ENCODE assay signal across 23 mouse cellular contexts in the genomic region with DNA sequence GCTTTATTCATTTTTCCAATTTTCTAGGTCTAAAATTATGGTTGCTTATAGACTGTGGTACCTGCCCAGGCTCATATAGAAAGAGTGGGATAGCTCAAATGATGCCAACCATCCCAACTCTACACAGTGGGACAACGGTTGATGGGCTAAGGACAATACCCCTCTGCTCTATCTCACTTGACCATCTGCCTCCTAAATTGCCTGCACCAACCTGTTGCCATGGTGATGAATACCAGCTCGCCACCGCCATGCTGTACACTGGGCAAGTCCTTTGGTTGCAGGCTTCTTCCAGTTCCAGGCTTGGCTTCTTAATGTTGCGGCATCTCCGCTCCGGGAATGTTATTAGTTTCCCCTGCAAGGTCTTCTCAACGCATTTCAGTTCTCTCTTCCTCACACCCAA.
DNase-seq lines count a peak whose midpoint lies in the region; ATAC-seq and TF ChIP-seq lines count a peak whose summit lies in the region.
"Had no signal": no experiment of that assay in that cellular context is flagged by ENCODE, and none has a peak within 500 bp of the region (broad histone marks: within the 10 kb centered on the region; RNA-seq: fewer than 3 reads in every experiment).

No protein-coding gene starts in this region.

- no peak for DNase-seq in embryonic facial prominence, embryonic 11.5 days (ENCODE audit: low spot score)
- no peak for DNase-seq in embryonic facial prominence, embryonic 10.5 days (ENCODE audit: low spot score)
- peak; percentile 33 for DNase-seq in left cerebral cortex, postnatal 4 days
- DNase-seq in left cerebral cortex, adult 18-20 months (ENCODE audit: low spot score in 2 of 2), result no peak
- DNase-seq in brain, embryonic 14.5 days (ENCODE audit: low read depth), result peak; percentile 62
- peak; percentile 36 for DNase-seq in hindbrain, postnatal 0 days (ENCODE audit: low spot score)
- DNase-seq in urinary bladder, postnatal 4 days (ENCODE audit: low spot score in 2 of 2), result no peak
- DNase-seq: cerebellum, adult 11-12 months; cerebellum, postnatal 25 days; gastrocnemius, postnatal 25 days; heart, adult 18-20 months; heart, postnatal 14 days; kidney, postnatal 25 days; liver, embryonic 13.5 days; lung, adult 2 months; lung, postnatal 14 days; right cerebral cortex, adult 18-20 months; right cerebral cortex, postnatal 4 days; thymus, postnatal 14 days had no signal

- WGBS in embryonic facial prominence, embryonic 11.5 days, result 73% methylated on average over 7 of the region's 7 CpGs
- 77% methylated on average over 7 of the region's 7 CpGs for WGBS in embryonic facial prominence, embryonic 10.5 days
- WGBS in hindbrain, postnatal 0 days, result 38% methylated on average over 7 of the region's 7 CpGs

- H3K9ac ChIP-seq in embryonic facial prominence, embryonic 11.5 days (replicated peaks; ENCODE audit: low read length), result no peak overlapping the region
- no peak overlapping the region for H3K9ac ChIP-seq in hindbrain, postnatal 0 days (replicated peaks; ENCODE audit: low read length)
- H3K9ac ChIP-seq: embryonic facial prominence, embryonic 12.5 days; forebrain, embryonic 15.5 days; heart, embryonic 13.5 days; liver, embryonic 13.5 days had no signal

- H3K27ac ChIP-seq in embryonic facial prominence, embryonic 11.5 days (replicated peaks; ENCODE audit: low read depth, low read length), result no peak overlapping the region
- H3K27ac ChIP-seq in embryonic facial prominence, embryonic 10.5 days (replicated peaks), result no peak overlapping the region
- no peak overlapping the region for H3K27ac ChIP-seq in hindbrain, postnatal 0 days
- H3K27ac ChIP-seq: embryonic facial prominence, embryonic 12.5 days; forebrain, embryonic 15.5 days; heart, embryonic 13.5 days; liver, embryonic 13.5 days had no signal

- no peak for TF ChIP-seq CTCF in brain, embryonic 14.5 days (IDR thresholded peaks at IDR 0.05; ENCODE audit: borderline replicate concordance, extremely low read depth, insufficient read depth, insufficient read length)
- no peak for TF ChIP-seq CTCF in hindbrain, postnatal 0 days (IDR thresholded peaks at IDR 0.05; ENCODE audit: low read depth)

- no peak overlapping the region for H3K4me2 ChIP-seq in embryonic facial prominence, embryonic 11.5 days (ENCODE audit: low read depth, low read length)
- no peak overlapping the region for H3K4me2 ChIP-seq in hindbrain, postnatal 0 days (ENCODE audit: low read depth, low read length)
- H3K4me2 ChIP-seq: embryonic facial prominence, embryonic 12.5 days; forebrain, embryonic 15.5 days; heart, embryonic 13.5 days; liver, embryonic 13.5 days had no signal

- H3K4me1 ChIP-seq in embryonic facial prominence, embryonic 11.5 days (ENCODE audit: control insufficient read depth, insufficient read depth, low read length), result no peaks in the 10 kb centered on the region
- H3K4me1 ChIP-seq in embryonic facial prominence, embryonic 10.5 days, result peaks cover 6% of the 10 kb centered on the region; the same call in 1 of the 2 replicates
- H3K4me1 ChIP-seq in hindbrain, postnatal 0 days (ENCODE audit: insufficient read depth, low read length), result no peaks in the 10 kb centered on the region
- H3K4me1 ChIP-seq: embryonic facial prominence, embryonic 12.5 days; forebrain, embryonic 15.5 days; heart, embryonic 13.5 days; liver, embryonic 13.5 days had no signal

- no peak for TF ChIP-seq POLR2A in brain, embryonic 14.5 days (IDR thresholded peaks at IDR 0.05; ENCODE audit: borderline replicate concordance, extremely low read depth, insufficient read depth, insufficient read length, poor library complexity, severe bottlenecking)

- no peaks in the 10 kb centered on the region for H3K36me3 ChIP-seq in embryonic facial prominence, embryonic 11.5 days (replicated peaks; ENCODE audit: control insufficient read depth, insufficient read depth, low read depth, low read length)
- no peaks in the 10 kb centered on the region for H3K36me3 ChIP-seq in embryonic facial prominence, embryonic 10.5 days (replicated peaks)
- no peaks in the 10 kb centered on the region for H3K36me3 ChIP-seq in hindbrain, postnatal 0 days (ENCODE audit: insufficient read depth, low read length)
- H3K36me3 ChIP-seq: embryonic facial prominence, embryonic 12.5 days; heart, embryonic 13.5 days; liver, embryonic 13.5 days had no signal

- intact Hi-C loops in left cerebral cortex, postnatal 4 days (cut with DNase I), result no loop called here

- 0 out of 2 replicates have a peak, but pooled peaks have one; percentile 48 for ATAC-seq in embryonic facial prominence, embryonic 11.5 days (replicated peaks; ENCODE audit: insufficient number of reproducible peaks, low FRiP score, low TSS enrichment, low read depth)
- ATAC-seq in hindbrain, postnatal 0 days, result peak; percentile 62
- ATAC-seq: forebrain, embryonic 15.5 days; intestine, postnatal 0 days had no signal

- H3K4me3 ChIP-seq in embryonic facial prominence, embryonic 11.5 days (ENCODE audit: low read depth, low read length), result no peak overlapping the region
- H3K4me3 ChIP-seq in embryonic facial prominence, embryonic 10.5 days, result no peak overlapping the region
- H3K4me3 ChIP-seq in hindbrain, postnatal 0 days (ENCODE audit: low read length), result no peak overlapping the region
- H3K4me3 ChIP-seq: embryonic facial prominence, embryonic 12.5 days; forebrain, embryonic 15.5 days; heart, embryonic 13.5 days; liver, embryonic 13.5 days had no signal

- H3K27me3 ChIP-seq in embryonic facial prominence, embryonic 11.5 days (ENCODE audit: control insufficient read depth, insufficient read depth, low read length), result no peaks in the 10 kb centered on the region
- no peaks in the 10 kb centered on the region for H3K27me3 ChIP-seq in embryonic facial prominence, embryonic 10.5 days (replicated peaks; ENCODE audit: low read depth, poor library complexity, severe bottlenecking)
- H3K27me3 ChIP-seq in hindbrain, postnatal 0 days (ENCODE audit: insufficient read depth, low read length), result no peaks in the 10 kb centered on the region
- H3K27me3 ChIP-seq: embryonic facial prominence, embryonic 12.5 days; forebrain, embryonic 15.5 days; heart, embryonic 13.5 days; liver, embryonic 13.5 days had no signal

- H3K9me3 ChIP-seq in embryonic facial prominence, embryonic 11.5 days (replicated peaks; ENCODE audit: control insufficient read depth, low read length), result no peaks in the 10 kb centered on the region
- no peaks in the 10 kb centered on the region for H3K9me3 ChIP-seq in embryonic facial prominence, embryonic 10.5 days
- H3K9me3 ChIP-seq in hindbrain, postnatal 0 days (ENCODE audit: low read length), result no peaks in the 10 kb centered on the region
- H3K9me3 ChIP-seq: embryonic facial prominence, embryonic 12.5 days; forebrain, embryonic 15.5 days; heart, embryonic 13.5 days; liver, embryonic 13.5 days had no signal

Comparison
In these comparisons a context has a peak if more than half of its experiments do, and no peak if none do; other contexts are left out.
1. DNase-seq: peak in left cerebral cortex, postnatal 4 days (single experiment), brain, embryonic 14.5 days (single experiment) and hindbrain, postnatal 0 days (single experiment); none in embryonic facial prominence, embryonic 11.5 days (single experiment), embryonic facial prominence, embryonic 10.5 days (single experiment), left cerebral cortex, adult 18-20 months (0 of 2) and urinary bladder, postnatal 4 days (0 of 2).